Mouse (Mus musculus): ENCODE results near the gene Rbm20. TPM values are rescaled to one million over a fixed set of nuclear protein-coding genes. Genes with fewer than 3 reads are reported as not detected.

The Rbm20 gene
- polyA plus RNA-seq, 1 experiment: 0.22 TPM

DNA sequence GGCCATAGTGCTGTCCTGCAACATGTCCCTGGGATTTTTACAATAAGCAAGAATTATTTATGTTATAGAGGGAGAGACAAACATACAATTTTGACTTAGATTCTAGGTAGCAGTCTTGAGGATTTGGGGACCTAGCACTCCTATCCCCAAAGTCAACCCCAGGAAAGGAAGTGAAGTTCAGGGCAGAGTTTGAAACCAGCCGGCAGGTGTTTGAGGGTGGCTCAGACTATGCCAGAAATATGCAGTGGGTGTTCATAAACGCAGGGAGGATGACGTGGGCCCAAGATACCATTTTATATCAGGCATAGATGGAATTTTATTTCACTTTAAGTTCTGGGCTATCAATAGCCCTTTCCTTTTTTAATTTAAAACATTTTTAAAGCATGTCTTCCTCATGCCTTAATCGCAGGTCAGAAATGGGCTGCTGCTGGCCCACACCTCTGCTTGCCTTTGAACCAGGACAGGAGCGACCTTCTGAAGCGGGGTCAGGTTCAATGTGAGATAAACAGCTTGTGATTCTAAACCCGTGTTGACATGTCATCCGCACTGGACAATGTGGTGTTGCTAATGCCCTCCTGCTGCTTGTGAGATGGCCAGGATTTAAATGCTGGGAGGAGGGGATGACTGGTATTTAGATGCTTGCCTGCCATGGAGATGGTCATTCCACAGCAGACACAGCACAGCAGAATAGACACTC is 62.6 kb downstream of the Rbm20 start:
- no peak overlapping the region for H3K4me3 ChIP-seq (ENCODE audit: extremely low read depth, insufficient read depth, insufficient read length)
- WGBS: 86% methylated on average over 8 of the region's 8 CpGs
- no peaks in the 10 kb centered on the region for H3K36me3 ChIP-seq (ENCODE audit: control insufficient read depth, insufficient read depth, low read length)
- DNase-seq (ENCODE audit: low read depth in 1 of 2, low spot score in 2 of 2): no peak
- H3K27me3 ChIP-seq (ENCODE audit: control insufficient read depth, insufficient read depth, low read length): no peaks in the 10 kb centered on the region
- no peak overlapping the region for H3K27ac ChIP-seq (ENCODE audit: insufficient read depth, low read length)
- no peak for TF ChIP-seq CTCF (IDR thresholded peaks at IDR 0.05; ENCODE audit: extremely low read depth, insufficient read depth, insufficient read length, insufficient replicate concordance)
- no peak for TF ChIP-seq POLR2A (IDR thresholded peaks at IDR 0.05; ENCODE audit: low read depth, low read length)
- H3K4me1 ChIP-seq (ENCODE audit: control insufficient read depth, insufficient read depth, insufficient read length): no peaks in the 10 kb centered on the region

DNA sequence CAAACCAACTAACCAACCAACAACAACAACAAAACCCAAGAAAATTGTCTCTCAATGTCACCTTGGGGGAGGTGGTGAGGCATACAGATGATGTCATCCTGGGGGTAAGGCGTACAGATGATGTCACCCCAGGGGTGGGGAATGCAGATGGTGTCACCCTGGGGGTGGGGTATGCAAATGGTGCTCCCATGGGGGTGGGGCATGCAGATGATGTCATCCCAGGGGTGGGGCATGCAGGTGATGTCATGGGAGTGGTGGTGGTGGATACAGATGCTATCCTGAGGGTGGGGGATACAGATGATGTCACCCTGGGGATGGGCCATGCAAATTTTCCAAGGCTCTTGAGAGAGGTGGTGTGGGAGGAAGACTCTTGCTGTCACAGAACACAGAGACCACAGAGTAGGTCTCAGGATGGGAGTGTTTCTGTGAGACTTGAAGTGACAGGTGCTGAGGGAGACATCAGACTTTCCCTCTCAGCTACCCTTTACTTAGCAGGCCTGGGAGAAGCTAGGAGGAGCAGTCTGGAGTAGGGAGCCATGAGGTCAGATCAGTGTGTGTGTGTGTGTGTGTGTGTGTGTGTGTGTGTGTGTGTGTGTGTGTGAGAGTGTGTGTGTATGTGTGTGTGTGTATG is 63.8 kb downstream of the Rbm20 start:
- Histone ChIP-seq H3K27me3 (ENCODE audit: control insufficient read depth, insufficient read depth, low read length) (no peaks in the 10 kb centered on the region), H3K36me3 (ENCODE audit: control insufficient read depth, insufficient read depth, low read length) (no peaks in the 10 kb centered on the region), H3K27ac (ENCODE audit: insufficient read depth, low read length) (no peak overlapping the region), H3K4me1 (ENCODE audit: control insufficient read depth, insufficient read depth, insufficient read length) (no peaks in the 10 kb centered on the region), H3K4me3 (ENCODE audit: extremely low read depth, insufficient read depth, insufficient read length) (no peak overlapping the region)
- WGBS: 68% methylated on average over 1 of the region's 1 CpGs
- TF ChIP-seq CTCF (IDR thresholded peaks at IDR 0.05; ENCODE audit: extremely low read depth, insufficient read depth, insufficient read length, insufficient replicate concordance) (no peak), POLR2A (IDR thresholded peaks at IDR 0.05; ENCODE audit: low read depth, low read length) (no peak)
- no peak for DNase-seq (ENCODE audit: low read depth in 1 of 2, low spot score in 2 of 2)

DNA sequence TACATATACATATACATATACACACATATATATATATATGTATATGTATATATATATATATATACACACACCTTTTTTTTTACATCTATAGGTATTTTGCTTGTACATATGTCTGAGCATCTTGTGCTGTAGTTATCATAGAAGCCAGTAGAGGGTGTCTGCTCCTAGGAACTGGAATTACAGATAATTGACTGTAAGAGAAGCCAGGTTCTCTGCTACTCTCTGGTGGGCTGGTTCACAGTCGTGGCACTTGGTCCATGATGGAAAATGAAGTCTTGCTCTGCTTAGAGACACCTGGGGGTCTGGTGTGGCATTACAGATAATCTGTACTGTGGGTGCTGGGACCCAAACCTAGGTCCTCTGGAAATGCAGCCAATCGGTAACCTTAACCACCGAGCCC is 64.8 kb downstream of the Rbm20 start:
- Histone ChIP-seq H3K36me3 (ENCODE audit: control insufficient read depth, insufficient read depth, low read length) (no peaks in the 10 kb centered on the region), H3K4me1 (ENCODE audit: control insufficient read depth, insufficient read depth, insufficient read length) (no peaks in the 10 kb centered on the region), H3K27ac (ENCODE audit: insufficient read depth, low read length) (no peak overlapping the region), H3K27me3 (ENCODE audit: control insufficient read depth, insufficient read depth, low read length) (no peaks in the 10 kb centered on the region), H3K4me3 (ENCODE audit: extremely low read depth, insufficient read depth, insufficient read length) (no peak overlapping the region)
- TF ChIP-seq CTCF (IDR thresholded peaks at IDR 0.05; ENCODE audit: extremely low read depth, insufficient read depth, insufficient read length, insufficient replicate concordance) (no peak), POLR2A (IDR thresholded peaks at IDR 0.05; ENCODE audit: low read depth, low read length) (no peak)
- WGBS: 63% methylated on average over 3 of the region's 3 CpGs
- no peak for DNase-seq (ENCODE audit: low read depth in 1 of 2, low spot score in 2 of 2)

DNA sequence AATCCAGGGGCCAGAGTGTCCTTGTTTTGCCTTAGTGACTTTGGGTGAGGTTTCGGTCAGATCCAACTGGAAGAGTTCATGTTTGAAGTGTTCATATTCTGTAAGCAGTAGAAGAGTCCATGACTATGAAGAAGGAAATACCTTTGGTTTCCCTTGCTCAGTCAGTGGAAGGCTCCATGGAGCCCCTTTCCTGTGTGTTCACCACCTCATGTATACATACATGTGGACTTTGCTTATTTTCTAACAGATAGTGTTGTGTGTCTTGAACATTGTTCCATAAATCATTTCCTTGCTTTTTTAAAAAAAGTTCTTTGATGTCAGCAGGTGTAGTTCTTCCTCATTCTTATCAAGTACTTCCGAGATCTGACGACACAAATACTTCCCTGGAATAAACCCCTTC is 68.2 kb downstream of the Rbm20 start:
- Histone ChIP-seq H3K4me3 (ENCODE audit: extremely low read depth, insufficient read depth, insufficient read length) (no peak overlapping the region), H3K27ac (ENCODE audit: insufficient read depth, low read length) (no peak overlapping the region), H3K4me1 (ENCODE audit: control insufficient read depth, insufficient read depth, insufficient read length) (no peaks in the 10 kb centered on the region), H3K36me3 (ENCODE audit: control insufficient read depth, insufficient read depth, low read length) (no peaks in the 10 kb centered on the region), H3K27me3 (ENCODE audit: control insufficient read depth, insufficient read depth, low read length) (no peaks in the 10 kb centered on the region)
- DNase-seq (ENCODE audit: low read depth in 1 of 2, low spot score in 2 of 2): no peak
- no peak for TF ChIP-seq POLR2A (IDR thresholded peaks at IDR 0.05; ENCODE audit: low read depth, low read length)
- TF ChIP-seq CTCF (IDR thresholded peaks at IDR 0.05; ENCODE audit: extremely low read depth, insufficient read depth, insufficient read length, insufficient replicate concordance): no peak
- WGBS: 75% methylated on average over 3 of the region's 3 CpGs

DNA sequence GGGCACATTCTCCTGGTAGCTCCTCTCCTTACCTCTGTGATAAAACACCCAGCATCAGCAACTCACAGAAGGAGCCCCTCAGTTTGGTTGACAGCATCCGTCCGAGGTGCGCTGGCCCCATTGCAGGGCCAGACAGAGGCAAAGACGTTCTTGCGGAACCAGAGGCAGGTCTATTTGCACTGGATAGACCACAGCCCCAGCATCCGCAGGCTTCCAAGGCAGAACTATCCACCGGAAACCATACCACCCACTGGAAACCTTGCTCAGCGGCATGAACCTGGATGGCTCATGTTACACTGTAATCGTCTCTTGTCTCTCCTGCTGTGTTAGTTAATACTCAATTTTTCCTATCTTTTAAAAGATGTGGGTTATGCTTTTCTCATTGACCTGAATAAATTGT is 69.0 kb downstream of the Rbm20 start:
- WGBS: 89% methylated on average over 9 of the region's 9 CpGs
- no peak for DNase-seq (ENCODE audit: low read depth in 1 of 2, low spot score in 2 of 2)
- Histone ChIP-seq H3K36me3 (ENCODE audit: control insufficient read depth, insufficient read depth, low read length) (no peaks in the 10 kb centered on the region), H3K27ac (ENCODE audit: insufficient read depth, low read length) (no peak overlapping the region), H3K4me1 (ENCODE audit: control insufficient read depth, insufficient read depth, insufficient read length) (no peaks in the 10 kb centered on the region), H3K4me3 (ENCODE audit: extremely low read depth, insufficient read depth, insufficient read length) (no peak overlapping the region), H3K27me3 (ENCODE audit: control insufficient read depth, insufficient read depth, low read length) (no peaks in the 10 kb centered on the region)
- TF ChIP-seq CTCF (IDR thresholded peaks at IDR 0.05; ENCODE audit: extremely low read depth, insufficient read depth, insufficient read length, insufficient replicate concordance) (no peak), POLR2A (IDR thresholded peaks at IDR 0.05; ENCODE audit: low read depth, low read length) (no peak)

DNA sequence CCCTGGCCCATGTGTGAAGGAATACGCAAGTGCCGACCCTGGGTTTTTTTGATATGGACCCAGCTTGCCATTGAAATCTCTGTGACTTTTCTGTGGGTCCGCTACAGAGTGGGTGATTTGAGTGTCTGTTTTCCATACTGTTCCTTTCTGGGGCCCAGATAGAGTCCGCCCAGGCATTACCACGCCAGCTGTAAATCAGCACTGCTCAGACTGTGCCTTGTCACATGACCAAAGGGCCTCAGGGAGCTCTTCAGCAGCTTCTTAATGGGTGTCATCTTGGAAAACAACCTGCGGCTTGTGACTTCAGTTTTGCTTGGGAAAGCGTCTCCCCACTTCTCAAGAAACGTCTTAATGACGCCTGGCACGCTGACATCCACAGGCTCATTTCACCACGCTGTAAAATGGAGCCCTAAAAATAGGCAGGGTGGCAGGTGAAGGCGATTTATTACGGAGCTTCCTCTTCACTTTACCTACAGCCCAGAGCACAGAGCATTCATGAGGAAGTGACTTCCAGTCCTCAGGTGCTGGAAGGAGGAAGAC is 71.2 kb downstream of the Rbm20 start:
- H3K27me3 ChIP-seq (ENCODE audit: control insufficient read depth, insufficient read depth, low read length): no peaks in the 10 kb centered on the region
- DNase-seq (ENCODE audit: low read depth in 1 of 2, low spot score in 2 of 2): no peak
- H3K36me3 ChIP-seq (ENCODE audit: control insufficient read depth, insufficient read depth, low read length): no peaks in the 10 kb centered on the region
- WGBS: 55% methylated on average over 13 of the region's 13 CpGs
- no peak overlapping the region for H3K27ac ChIP-seq (ENCODE audit: insufficient read depth, low read length)
- no peak overlapping the region for H3K4me3 ChIP-seq (ENCODE audit: extremely low read depth, insufficient read depth, insufficient read length)
- no peaks in the 10 kb centered on the region for H3K4me1 ChIP-seq (ENCODE audit: control insufficient read depth, insufficient read depth, insufficient read length)
- no peak for TF ChIP-seq POLR2A (IDR thresholded peaks at IDR 0.05; ENCODE audit: low read depth, low read length)
- no peak for TF ChIP-seq CTCF (IDR thresholded peaks at IDR 0.05; ENCODE audit: extremely low read depth, insufficient read depth, insufficient read length, insufficient replicate concordance)

DNA sequence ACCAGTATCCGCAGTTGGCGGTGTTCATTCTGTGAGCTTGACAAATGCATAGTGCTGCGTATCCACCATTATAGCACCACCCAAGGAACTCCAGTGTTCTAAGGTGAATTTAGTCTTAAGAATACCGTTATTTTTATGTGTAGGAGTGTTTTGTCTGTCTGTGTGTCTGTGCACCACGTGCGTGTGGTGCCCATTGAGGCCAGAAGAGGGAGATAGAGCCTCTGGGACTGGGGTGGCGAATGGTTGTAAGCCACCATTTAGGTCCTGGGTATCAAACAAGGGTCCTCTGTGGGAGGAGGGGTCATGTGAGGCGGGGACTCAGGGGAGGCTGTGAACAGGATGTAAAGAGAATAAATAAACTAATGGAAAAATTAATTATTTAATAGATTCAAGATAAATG is 72.2 kb downstream of the Rbm20 start:
- no peak for DNase-seq (ENCODE audit: low read depth in 1 of 2, low spot score in 2 of 2)
- Histone ChIP-seq H3K4me3 (ENCODE audit: extremely low read depth, insufficient read depth, insufficient read length) (no peak overlapping the region), H3K27me3 (ENCODE audit: control insufficient read depth, insufficient read depth, low read length) (no peaks in the 10 kb centered on the region), H3K36me3 (ENCODE audit: control insufficient read depth, insufficient read depth, low read length) (no peaks in the 10 kb centered on the region), H3K4me1 (ENCODE audit: control insufficient read depth, insufficient read depth, insufficient read length) (no peaks in the 10 kb centered on the region), H3K27ac (ENCODE audit: insufficient read depth, low read length) (no peak overlapping the region)
- TF ChIP-seq CTCF (IDR thresholded peaks at IDR 0.05; ENCODE audit: extremely low read depth, insufficient read depth, insufficient read length, insufficient replicate concordance) (no peak), POLR2A (IDR thresholded peaks at IDR 0.05; ENCODE audit: low read depth, low read length) (no peak)
- WGBS: 97% methylated on average over 8 of the region's 8 CpGs
